Mouse (Mus musculus) midbrain, embryonic 12.5 days (tissue): ENCODE measurements around the gene Eif1ax. TPM values are rescaled to one million over a fixed set of nuclear protein-coding genes. Genes with fewer than 3 reads are reported as not detected.
"Not testable (repeated sequence)": the region's sequence is repeated elsewhere in the genome, so short reads cannot be mapped to it uniquely, and the experiment has no call there.

Experiments used
- ATAC-seq: fragments of 200-750 bp; cut with Nextera tagmentation; 2 replicates; pipeline ENCODE4 v1.8.0; 2017; ENCODE audit warnings: low read depth, moderate TSS enrichment, moderate library complexity; ENCODE audit not compliant: low FRiP score
- H3K27ac ChIP-seq: fragments of 300-500 bp; sonication (generic); replicated peaks from 2 replicates; pipeline ENCODE4 v1.5.1; 2016; ENCODE audit warnings: mild to moderate bottlenecking
- H3K27me3 ChIP-seq: fragments of 300-500 bp; sonication (generic); 2 replicates; pipeline ENCODE4 v1.6.1; 2016; ENCODE audit warnings: mild to moderate bottlenecking
- H3K36me3 ChIP-seq: fragments of 300-500 bp; sonication (generic); 2 replicates; pipeline ENCODE4 v1.6.1; 2016
- H3K4me1 ChIP-seq: fragments of 300-500 bp; sonication (generic); 2 replicates; pipeline ENCODE4 v1.6.1; 2016
- H3K4me2 ChIP-seq: fragments of 300-500 bp; sonication (generic); replicated peaks from 2 replicates; pipeline ENCODE4 v1.6.1; 2016; ENCODE audit warnings: mild to moderate bottlenecking, moderate library complexity
- H3K4me3 ChIP-seq: fragments of 300-500 bp; sonication (generic); 2 replicates; pipeline ENCODE4 v1.5.1; 2016; ENCODE audit warnings: mild to moderate bottlenecking
- H3K9ac ChIP-seq: fragments of 300-500 bp; sonication (generic); replicated peaks from 2 replicates; pipeline ENCODE4 v1.6.1; 2016; ENCODE audit warnings: mild to moderate bottlenecking, moderate library complexity
- H3K9me3 ChIP-seq: fragments of 300-500 bp; sonication (generic); 2 replicates; pipeline ENCODE4 v1.6.1; 2016; ENCODE audit warnings: mild to moderate bottlenecking
- WGBS: fragments of 180-500 bp; shearing (Covaris S2); methylation state at CpG from one replicate; pipeline ENCODE4 v1.1.7; 2016; 5-methylcytosine and 5-hydroxymethylcytosine counted together
- polyA plus RNA-seq: library from polyadenylated mRNA; unstranded; fragments of >200 nt; fragmentation: Nextera tagmentation; extraction: Ambion mirVana; gene quantifications from 2 replicates; pipeline ENCODE4 v1.2.1, GENCODE M21; 2016

Gene Eif1ax
- polyA plus RNA-seq, result 131 and 134 TPM in 2 replicates

GRCm38 (mm10) chrX:159371831-159372752, at the start of gene Eif1ax:
Gene Eif1ax, plus strand, starts transcription at chrX:159372178.
- Histone ChIP-seq H3K9ac (peak within 1 kb of the TSS; percentile 64), H3K4me2 (peak within 1 kb of the TSS; percentile 49), H3K9me3 (no peaks in the 10 kb centered on the region), H3K4me1 (no peaks in the 10 kb centered on the region; the same call in 1 of the 2 replicates), H3K27ac (peak within 1 kb of the TSS; percentile 78), H3K36me3 (0 out of 2 replicates have a peak, but pooled peaks cover 6% of the 10 kb centered on the region), H3K4me3 (peak within 1 kb of the TSS; percentile 62), H3K27me3 (no peaks in the 10 kb centered on the region)
- peak; percentile 98 for ATAC-seq
- 26% methylated on average over 48 of the region's 76 CpGs for WGBS

- Histone ChIP-seq H3K36me3 (peaks cover 6% of the 10 kb centered on the region), H3K9me3 (no peaks in the 10 kb centered on the region), H3K27ac (no peak overlapping the region), H3K4me1 (no peaks in the 10 kb centered on the region), H3K4me2 (no peak overlapping the region), H3K27me3 (no peaks in the 10 kb centered on the region), H3K4me3 (no peak overlapping the region), H3K9ac (no peak overlapping the region)
- no peak for ATAC-seq
- WGBS, result 98% methylated on average over 3 of the region's 3 CpGs
These were observed 7.5 kb upstream of the Eif1ax start for GRCm38 (mm10) chrX:159364506-159364905.

- peak overlapping the region; percentile 62 for H3K4me3 ChIP-seq
- ATAC-seq, result no peak
- 26% methylated on average over 9 of the region's 9 CpGs for WGBS
- no peaks in the 10 kb centered on the region for H3K9me3 ChIP-seq
- peak overlapping the region; percentile 64 for H3K9ac ChIP-seq
- peak overlapping the region; percentile 78; the same call in 1 of the 2 replicates for H3K27ac ChIP-seq
- H3K36me3 ChIP-seq, result 0 out of 2 replicates have a peak, but pooled peaks cover 6% of the 10 kb centered on the region
- peak overlapping the region; percentile 49 for H3K4me2 ChIP-seq
- no peaks in the 10 kb centered on the region for H3K27me3 ChIP-seq
- H3K4me1 ChIP-seq, result no peaks in the 10 kb centered on the region; the same call in 1 of the 2 replicates
These were observed 771 bp downstream of the Eif1ax start for GRCm38 (mm10) chrX:159372753-159373144.

GRCm38 (mm10) chrX:159387105-159387504, 15.1 kb downstream of the Eif1ax start:
- H3K27me3 ChIP-seq, result no peaks in the 10 kb centered on the region; the same call in 1 of the 2 replicates
- WGBS, result 81% methylated on average over 9 of the region's 9 CpGs
- H3K27ac ChIP-seq, result no peak overlapping the region
- H3K4me1 ChIP-seq, result no peaks in the 10 kb centered on the region
- H3K9me3 ChIP-seq, result no peaks in the 10 kb centered on the region
- no peak for ATAC-seq
- no peak overlapping the region for H3K4me2 ChIP-seq
- H3K4me3 ChIP-seq, result no peak overlapping the region
- H3K36me3 ChIP-seq, result peaks cover 13% of the 10 kb centered on the region; the same call in 1 of the 2 replicates
- no peak overlapping the region for H3K9ac ChIP-seq

- Histone ChIP-seq H3K4me2 (no peak overlapping the region), H3K9ac (no peak overlapping the region), H3K36me3 (peaks cover 6% of the 10 kb centered on the region; the same call in 1 of the 2 replicates), H3K4me3 (no peak overlapping the region), H3K27me3 (no peaks in the 10 kb centered on the region; the same call in 1 of the 2 replicates), H3K4me1 (no peaks in the 10 kb centered on the region), H3K27ac (no peak overlapping the region), H3K9me3 (no peaks in the 10 kb centered on the region)
- ATAC-seq, result no peak
These were observed 17.0 kb downstream of the Eif1ax start for GRCm38 (mm10) chrX:159388953-159389352.

GRCm38 (mm10) chrX:159390347-159390962, 18.5 kb downstream of the Eif1ax start:
- Histone ChIP-seq H3K27ac (no peak overlapping the region), H3K36me3 (peaks cover 6% of the 10 kb centered on the region; the same call in 1 of the 2 replicates), H3K4me3 (no peak overlapping the region), H3K27me3 (no peaks in the 10 kb centered on the region; the same call in 1 of the 2 replicates), H3K9ac (no peak overlapping the region), H3K9me3 (no peaks in the 10 kb centered on the region), H3K4me2 (no peak overlapping the region), H3K4me1 (no peaks in the 10 kb centered on the region)
- WGBS, result 84% methylated on average over 6 of the region's 6 CpGs
- no peak for ATAC-seq

GRCm38 (mm10) chrX:159391239-159391638, 19.3 kb downstream of the Eif1ax start:
- Histone ChIP-seq H3K9me3 (no peaks in the 10 kb centered on the region), H3K4me2 (no peak overlapping the region), H3K4me3 (no peak overlapping the region), H3K27me3 (no peaks in the 10 kb centered on the region; the same call in 1 of the 2 replicates), H3K4me1 (no peaks in the 10 kb centered on the region), H3K9ac (no peak overlapping the region), H3K36me3 (no peaks in the 10 kb centered on the region), H3K27ac (no peak overlapping the region)
- 75% methylated on average over 3 of the region's 3 CpGs for WGBS
- no peak for ATAC-seq

- no peak for ATAC-seq
- WGBS, result 15% methylated on average over 4 of the region's 4 CpGs
- Histone ChIP-seq H3K27ac (no peak overlapping the region), H3K27me3 (peaks cover 2% of the 10 kb centered on the region; the same call in 1 of the 2 replicates), H3K9ac (no peak overlapping the region), H3K4me3 (no peak overlapping the region), H3K4me2 (no peak overlapping the region), H3K36me3 (no peaks in the 10 kb centered on the region), H3K9me3 (no peaks in the 10 kb centered on the region), H3K4me1 (no peaks in the 10 kb centered on the region)
These were observed 37.3 kb downstream of the Eif1ax start for GRCm38 (mm10) chrX:159409253-159409652.

GRCm38 (mm10) chrX:159414130-159414828, 42.3 kb downstream of the Eif1ax start, which contains the start of gene Map7d2:
Gene Map7d2, plus strand, starts transcription at chrX:159414572.
- Histone ChIP-seq H3K4me3 (peak within 1 kb of the TSS; percentile 65), H3K4me1 (no peaks in the 10 kb centered on the region), H3K36me3 (no peaks in the 10 kb centered on the region), H3K9ac (peak within 1 kb of the TSS; percentile 46), H3K9me3 (no peaks in the 10 kb centered on the region), H3K27ac (peak within 1 kb of the TSS; percentile 49; the same call in 1 of the 2 replicates), H3K27me3 (peaks cover 13% of the 10 kb centered on the region), H3K4me2 (peak within 1 kb of the TSS; percentile 71)
- peak; percentile 91 for ATAC-seq
- WGBS, result 37% methylated on average over 58 of the region's 83 CpGs

GRCm38 (mm10) chrX:159414829-159415673, 43.1 kb downstream of the Eif1ax start:
- Histone ChIP-seq H3K9me3 (no peaks in the 10 kb centered on the region), H3K4me1 (no peaks in the 10 kb centered on the region), H3K4me2 (peak overlapping the region; percentile 71), H3K4me3 (peak overlapping the region; percentile 65), H3K27me3 (peaks cover 13% of the 10 kb centered on the region), H3K36me3 (no peaks in the 10 kb centered on the region), H3K27ac (peak overlapping the region; percentile 49; the same call in 1 of the 2 replicates), H3K9ac (peak overlapping the region; percentile 46)
- WGBS, result 22% methylated on average over 60 of the region's 65 CpGs
- peak; percentile 75 for ATAC-seq

GRCm38 (mm10) chrX:159430507-159430906, 58.5 kb downstream of the Eif1ax start:
- H3K27ac ChIP-seq, H3K27me3 ChIP-seq, H3K9ac ChIP-seq, ATAC-seq, H3K36me3 ChIP-seq, H3K4me1 ChIP-seq, H3K9me3 ChIP-seq, H3K4me3 ChIP-seq, H3K4me2 ChIP-seq: not testable (repeated sequence)
- WGBS, result 88% methylated on average over 3 of the region's 3 CpGs
